Mouse (Mus musculus) cerebellum, postnatal 36 days (tissue): ENCODE results near the gene Mrpl41.
"Not testable (repeated sequence)": the region's sequence is repeated elsewhere in the genome, so short reads cannot be mapped to it uniquely, and the experiment has no call there.

ENCODE experiments used
- DNase-seq, 2 experiments: peaks; one replicate each; pipeline ENCODE4 v3.0.0; 2021 to 2022; ENCODE audit warnings: mixed read lengths in 2 of 2

Gene Mrpl41

GRCm38 (mm10) chr2:24974906-24975703 is at the start of gene Mrpl41:
Gene Mrpl41, minus strand, starts transcription at chr2:24975098.
- DNase-seq, result peak; percentile 94 to 97

GRCm38 (mm10) chr2:25022678-25023077 is 47.8 kb upstream of the Mrpl41 start:
- no peak for DNase-seq

DNA sequence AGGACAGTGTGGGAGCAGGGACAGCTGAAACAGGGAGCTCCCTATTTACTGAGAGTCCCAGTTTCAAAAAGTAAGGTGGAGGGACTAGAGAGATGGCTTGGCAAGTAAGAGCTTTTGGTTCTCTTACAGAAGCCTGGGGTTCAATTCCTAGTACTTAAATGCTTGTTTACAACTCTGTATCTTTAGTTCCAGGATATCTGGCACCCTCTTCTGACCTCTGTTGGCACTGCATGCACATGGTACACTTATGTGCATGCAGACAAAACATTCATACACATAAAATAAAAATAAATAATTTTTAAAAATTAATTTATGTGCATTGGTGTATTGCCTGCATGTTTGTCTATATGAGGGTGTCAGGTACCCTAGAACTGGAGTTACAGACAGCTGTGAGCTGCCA is 33.4 kb upstream of the Mrpl41 start:
- DNase-seq, result no peak

DNA sequence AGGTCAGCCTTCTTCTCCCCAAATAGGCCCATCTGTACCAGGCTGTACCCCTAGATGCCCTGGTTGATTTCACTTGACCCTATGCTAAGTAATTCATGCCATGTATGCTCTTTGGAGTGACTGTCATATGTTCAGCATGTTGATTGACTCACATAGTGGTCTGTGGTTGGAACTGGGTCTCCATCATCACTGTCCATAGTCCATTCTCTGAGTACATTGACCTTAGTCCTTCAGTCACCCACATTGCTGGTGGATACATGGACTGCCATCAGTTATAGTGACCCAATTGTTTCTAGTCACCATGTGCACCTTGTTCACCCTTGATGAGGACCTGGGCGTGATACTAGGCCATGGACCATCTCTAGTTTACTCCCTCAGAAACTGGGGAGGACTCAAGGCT is 31.9 kb upstream of the Mrpl41 start:
- DNase-seq, result no peak

GRCm38 (mm10) chr2:25003946-25004786 is 29.3 kb upstream of the Mrpl41 start:
- DNase-seq, result no peak

DNA sequence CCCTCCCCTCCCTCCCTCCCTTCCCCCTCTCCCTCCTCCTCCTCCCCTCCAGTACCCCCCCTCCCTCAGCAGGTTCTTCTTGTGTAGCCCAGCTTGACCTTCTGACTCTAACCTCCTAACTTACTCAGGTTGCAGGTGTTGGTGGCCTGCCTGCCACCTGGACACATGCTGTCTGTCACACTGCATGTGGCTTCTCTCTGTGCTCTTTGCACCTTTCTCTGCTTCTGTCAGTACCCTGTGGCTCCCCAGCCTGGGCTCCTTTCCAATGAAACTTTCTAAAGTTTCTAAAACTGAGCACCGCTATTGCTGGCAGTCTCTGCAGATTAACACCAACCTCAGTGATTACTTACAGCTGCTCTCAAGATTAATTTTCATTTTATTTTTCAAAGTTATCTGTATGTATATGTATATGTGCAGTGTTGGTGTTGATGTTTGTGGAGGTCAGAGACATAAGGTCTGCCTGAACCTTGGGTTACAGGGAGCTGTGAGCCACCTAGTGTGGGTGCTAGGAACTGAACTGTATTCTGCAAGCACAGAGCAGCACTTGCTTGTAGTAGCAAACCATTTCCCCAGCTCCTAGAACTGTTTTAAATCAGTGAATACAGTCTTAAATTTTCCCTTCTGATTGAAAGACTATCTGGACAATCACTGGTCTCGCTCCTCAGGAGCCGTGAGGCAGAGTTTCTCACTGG is 25.8 kb upstream of the Mrpl41 start:
- peak; percentile 16 to 25 for DNase-seq

DNA sequence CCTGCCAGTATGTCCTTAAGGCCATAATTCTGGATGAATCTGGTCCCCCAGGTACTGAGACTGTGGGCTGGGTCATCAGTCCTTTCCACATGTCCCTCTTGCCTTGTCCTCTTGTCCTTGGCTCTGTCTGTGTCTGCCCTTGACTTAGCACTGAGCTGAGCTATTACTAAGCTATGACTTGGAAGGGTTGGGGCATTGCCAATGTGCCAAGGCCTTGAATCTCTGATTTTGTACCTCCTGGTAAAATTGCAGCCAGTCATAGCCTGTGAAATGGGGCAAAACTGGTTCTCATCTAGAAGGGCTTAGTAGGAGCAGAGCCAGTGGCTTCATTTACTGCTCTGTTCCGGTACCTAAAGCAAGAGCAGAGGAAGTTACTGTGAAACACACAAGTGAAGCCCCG is 21.6 kb upstream of the Mrpl41 start:
- no peak for DNase-seq

DNA sequence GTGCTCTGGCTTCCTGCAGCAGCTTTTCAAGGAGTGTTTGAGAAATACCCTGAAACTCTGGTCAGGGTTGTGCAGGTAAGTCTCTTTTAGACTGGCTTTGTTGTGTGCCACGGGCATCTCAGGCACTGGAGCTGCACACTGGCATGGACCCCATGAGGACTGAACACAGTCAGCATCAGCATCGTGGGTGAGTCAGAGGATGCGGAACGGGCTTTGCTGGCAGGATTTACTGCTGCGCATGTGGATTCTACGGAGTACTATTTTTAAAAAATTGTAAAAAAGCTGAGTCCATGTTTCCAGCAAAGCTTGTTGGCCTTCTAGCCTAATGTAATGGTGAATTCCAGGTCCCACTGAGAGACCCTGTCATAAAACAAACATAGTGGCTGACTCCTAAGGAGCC is 20.4 kb upstream of the Mrpl41 start:
- no peak for DNase-seq

DNA sequence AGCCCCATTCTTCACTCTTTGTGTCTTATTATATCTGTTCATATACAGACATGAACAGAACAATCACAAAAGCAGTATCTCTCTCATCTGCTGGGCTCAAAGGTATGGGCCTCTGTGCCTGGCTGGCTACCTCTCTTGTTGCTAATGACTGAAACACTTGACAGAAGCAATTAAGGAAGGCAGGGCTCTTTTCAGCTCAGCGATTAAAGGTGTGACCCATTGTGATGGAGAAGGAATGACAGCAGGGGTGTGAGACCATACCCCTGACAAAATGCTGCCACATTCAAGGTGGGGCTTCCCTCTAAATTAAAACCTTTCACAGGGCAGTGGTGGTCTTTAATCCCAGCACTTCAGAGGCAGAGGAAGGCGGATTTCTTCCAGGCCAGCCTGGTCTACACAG is 12.9 kb upstream of the Mrpl41 start:
- no peak for DNase-seq

DNA sequence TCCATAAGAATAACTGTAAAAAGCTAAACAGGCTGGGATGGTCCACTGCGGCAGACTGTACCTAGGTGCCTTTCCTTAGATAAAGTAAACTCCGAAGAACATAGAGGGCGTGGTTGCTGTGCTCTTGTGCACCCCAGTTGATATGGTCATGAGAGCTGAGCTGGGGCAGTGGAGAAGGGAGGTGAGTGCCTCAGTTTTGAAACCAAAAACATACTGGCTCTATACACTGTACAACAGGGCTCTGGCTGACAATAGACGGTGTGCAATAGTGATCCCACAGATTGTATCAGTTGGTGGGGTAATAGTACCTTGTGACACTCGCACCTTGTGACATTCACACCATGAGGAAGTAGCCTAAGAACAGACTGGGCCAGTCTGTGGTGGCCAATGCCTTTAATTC is 2.1 kb upstream of the Mrpl41 start:
- DNase-seq, result no peak

GRCm38 (mm10) chr2:24975704-24976297 is 903 bp upstream of the Mrpl41 start, which contains the start of gene Pnpla7:
Gene Pnpla7, plus strand, starts transcription at chr2:24976033.
- peak; percentile 31 to 52 for DNase-seq

DNA sequence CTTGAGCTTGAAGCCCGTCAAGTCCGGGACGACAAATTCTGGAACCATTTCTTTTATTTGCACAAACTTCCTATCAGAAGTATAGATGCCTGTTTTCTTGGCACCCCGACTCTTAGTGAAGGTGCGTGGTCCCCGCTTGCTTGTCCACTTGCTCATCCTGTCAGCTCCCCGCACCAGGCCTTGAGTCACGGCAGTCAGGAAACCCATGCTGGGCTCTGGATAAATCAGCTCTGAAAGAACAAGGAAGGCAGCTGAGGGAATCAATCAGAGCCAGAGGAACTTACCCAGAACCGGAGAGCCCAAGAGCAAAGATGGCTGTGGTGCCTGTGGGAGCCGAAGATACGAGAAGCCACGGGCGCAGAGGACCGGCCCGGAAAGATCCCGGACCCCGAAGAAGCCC is 446 bp downstream of the Mrpl41 start:
- peak in 1 of 2 experiments; percentile 14 for DNase-seq

DNA sequence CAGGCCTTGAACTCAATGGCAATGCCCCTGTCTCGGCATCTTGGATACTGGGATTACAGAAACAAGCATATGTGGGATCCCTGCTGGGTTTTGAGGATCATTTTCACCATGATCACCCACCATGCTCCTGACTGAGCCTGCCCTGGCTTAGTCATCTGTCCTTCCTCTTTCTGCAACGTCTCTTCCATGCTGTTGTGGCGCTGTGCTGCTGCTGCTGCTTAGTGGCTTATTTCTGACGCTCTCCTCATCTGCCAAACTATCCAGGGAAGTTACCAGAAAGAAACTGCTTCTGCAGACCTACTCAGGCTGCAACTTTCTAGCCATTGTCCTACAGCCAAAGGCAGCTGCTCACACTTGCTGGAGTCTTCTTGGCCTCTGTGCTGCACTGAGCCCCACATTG is 4.5 kb downstream of the Mrpl41 start:
- DNase-seq, result no peak

DNA sequence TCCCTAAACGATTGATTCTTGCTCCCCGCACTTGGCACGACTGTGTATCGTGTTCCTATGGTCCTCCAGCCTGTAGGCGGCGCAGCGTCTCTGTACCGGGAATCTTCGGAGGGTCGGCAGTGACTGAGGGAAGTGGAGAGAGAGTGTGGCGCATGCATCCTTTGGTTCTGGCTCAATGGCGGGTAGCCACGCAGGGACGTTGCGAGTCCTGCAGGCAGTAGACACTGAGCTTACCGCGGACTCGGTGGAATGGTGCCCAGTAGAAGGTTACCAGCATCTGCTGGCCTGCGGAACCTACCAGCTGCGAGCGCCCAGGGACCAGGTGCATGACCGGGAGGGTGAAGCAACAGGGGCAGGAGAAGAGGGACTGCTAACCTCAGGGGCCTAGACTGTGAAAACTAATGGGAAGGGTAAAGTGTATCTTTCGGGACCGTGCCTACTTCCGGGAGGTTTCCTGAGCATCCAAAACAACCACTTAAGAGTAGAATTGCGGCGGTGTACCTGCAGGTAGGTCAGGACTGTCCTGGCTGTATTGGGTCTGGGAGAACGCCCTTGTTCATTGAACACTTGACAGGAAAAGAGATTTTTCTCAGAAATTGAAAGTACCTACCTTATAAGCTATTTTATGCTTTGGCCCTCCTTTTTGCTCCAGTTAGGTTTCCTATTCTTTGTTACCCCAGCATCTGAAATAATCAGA is 12.4 kb downstream of the Mrpl41 start, which contains the start of gene Dph7:
Gene Dph7, plus strand, starts transcription at position 97 of the 697 bp plus-strand sequence.
- peak; percentile 88 to 90 for DNase-seq

DNA sequence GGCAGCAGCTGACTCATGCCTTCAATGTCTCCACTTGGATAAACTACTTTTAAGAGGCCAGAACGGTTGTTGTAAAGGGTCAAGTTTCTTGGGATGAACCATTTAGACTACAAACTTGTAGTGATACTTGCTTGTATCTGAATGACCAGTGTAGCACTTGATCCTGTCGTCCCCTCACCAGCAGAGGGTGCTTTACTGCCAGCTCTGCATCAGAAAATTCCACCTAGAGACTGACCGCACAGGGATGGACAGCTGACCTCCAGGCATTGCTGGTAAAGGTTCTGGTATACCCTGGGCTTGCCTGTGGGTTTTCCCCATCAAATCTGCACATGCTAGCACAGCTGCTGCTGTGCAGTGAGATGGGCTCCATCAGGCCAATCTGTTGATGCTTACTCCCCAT is 14.0 kb downstream of the Mrpl41 start:
- peak; percentile 19 to 27 for DNase-seq

DNA sequence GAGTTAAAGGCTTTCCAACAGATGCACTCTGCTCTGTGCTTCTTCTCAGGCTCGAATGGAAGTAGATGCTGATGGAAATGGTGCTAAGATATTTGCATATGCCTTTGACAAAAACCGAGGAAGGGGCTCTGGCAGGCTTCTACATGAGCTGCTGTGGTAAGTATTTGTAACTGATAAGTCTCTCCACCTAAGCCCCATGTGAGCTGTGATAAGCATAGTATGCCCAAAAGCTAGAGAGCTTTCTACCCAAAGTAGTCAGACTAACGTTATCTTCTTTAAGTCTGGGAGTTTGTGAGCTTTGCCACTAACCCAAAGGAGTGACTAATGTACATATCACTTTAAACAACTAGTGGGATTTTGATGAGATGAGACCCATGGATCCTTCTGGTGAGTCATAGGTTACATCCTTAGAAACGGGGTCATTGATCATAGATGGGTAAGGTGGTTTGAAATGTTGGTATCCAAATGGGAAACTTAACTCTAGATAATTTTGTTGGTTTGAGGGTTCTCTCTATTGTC is 22.3 kb downstream of the Mrpl41 start:
- no peak for DNase-seq

DNA sequence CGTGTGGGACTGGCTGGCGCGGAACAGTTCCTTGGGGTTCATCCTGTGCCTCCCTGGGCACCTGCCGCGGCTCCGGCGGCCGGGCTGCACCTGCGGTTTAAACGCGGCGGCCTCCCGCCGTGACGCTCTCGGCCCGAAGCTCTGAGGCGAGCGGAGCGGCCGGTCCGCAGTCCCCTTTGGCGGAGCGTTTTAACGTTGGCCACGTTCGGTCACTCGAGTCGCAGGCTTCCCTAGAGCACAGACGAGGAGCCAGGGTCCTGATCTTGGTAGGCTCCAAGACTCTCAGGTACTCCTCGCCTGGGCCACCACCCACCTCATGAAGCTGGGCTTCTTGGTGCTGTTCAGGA is 24.7 kb downstream of the Mrpl41 start:
- DNase-seq, result no peak

GRCm38 (mm10) chr2:24949421-24950188 is 25.3 kb downstream of the Mrpl41 start, which contains the start of gene Zmynd19:
Gene Zmynd19, plus strand, starts transcription at chr2:24949792.
- DNase-seq, result peak; percentile 98 to 99

GRCm38 (mm10) chr2:24944304-24944703 is 30.6 kb downstream of the Mrpl41 start:
- DNase-seq, result not testable (repeated sequence)

DNA sequence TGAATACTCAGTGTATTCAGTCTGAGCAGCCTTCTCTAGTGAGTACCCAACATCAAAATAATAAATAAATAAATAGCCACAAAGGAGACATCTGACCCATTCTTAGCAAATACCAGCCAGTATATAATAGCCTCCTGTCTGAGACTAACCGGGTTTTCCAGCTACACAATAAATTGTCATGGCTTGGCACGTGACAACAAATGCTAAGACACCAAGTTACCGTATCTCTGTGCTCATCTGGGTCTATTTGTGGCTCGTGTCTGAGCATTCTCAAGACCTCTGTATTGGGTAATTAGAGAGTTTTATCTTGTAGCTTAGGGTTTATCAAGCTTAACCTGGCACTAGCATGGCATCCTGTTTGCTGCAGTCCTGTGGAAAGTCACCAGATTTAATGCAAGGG is 32.8 kb downstream of the Mrpl41 start:
- no peak for DNase-seq
